Mouse (Mus musculus) hematopoietic stem cell, adult 5-6 weeks (primary cell): ENCODE measurements at regions not wholly inside any gene's neighbourhood (a gene's known extent, or its start where the extent isn't known, plus 50 kb on each side); places are given as distances from the start of the nearest gene placed in this dataset.

Experiments
- ATAC-seq, 2 experiments: fragments of 125-278 bp in 1 of 2; replicated peaks in 1 of 2; 2 replicates each; pipeline ENCODE4 v1.8.0; 2016 to 2017; ENCODE audit warnings: inconsistent platforms in 2 of 2, mild to moderate bottlenecking in 2 of 2, moderate number of reproducible peaks in 2 of 2, low read depth in 1 of 2, moderate TSS enrichment in 1 of 2; ENCODE audit not compliant: low FRiP score in 2 of 2, poor library complexity in 2 of 2, severe bottlenecking in 2 of 2, insufficient read depth in 1 of 2, low TSS enrichment in 1 of 2

DNA sequence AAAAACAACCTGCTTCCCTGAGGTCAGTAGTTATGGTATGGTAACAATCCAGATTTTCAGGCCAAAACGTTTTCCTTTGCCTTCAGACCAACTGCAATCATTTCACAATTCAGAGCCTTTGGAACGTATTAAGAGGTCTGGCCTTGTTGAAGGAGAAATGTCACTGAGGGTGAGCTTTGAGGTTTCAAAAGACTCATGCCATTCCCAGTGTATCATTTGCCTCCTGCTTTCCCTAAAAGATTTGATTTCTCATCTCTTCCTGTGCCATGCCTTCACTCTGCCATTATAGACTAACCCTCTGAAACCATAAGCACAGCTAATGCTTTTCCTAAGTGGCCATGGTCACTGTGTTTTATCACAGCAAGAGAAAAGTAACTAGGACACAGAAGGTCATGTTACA, 256.8 kb upstream of the Cdyl start:
- ATAC-seq = no peak

DNA sequence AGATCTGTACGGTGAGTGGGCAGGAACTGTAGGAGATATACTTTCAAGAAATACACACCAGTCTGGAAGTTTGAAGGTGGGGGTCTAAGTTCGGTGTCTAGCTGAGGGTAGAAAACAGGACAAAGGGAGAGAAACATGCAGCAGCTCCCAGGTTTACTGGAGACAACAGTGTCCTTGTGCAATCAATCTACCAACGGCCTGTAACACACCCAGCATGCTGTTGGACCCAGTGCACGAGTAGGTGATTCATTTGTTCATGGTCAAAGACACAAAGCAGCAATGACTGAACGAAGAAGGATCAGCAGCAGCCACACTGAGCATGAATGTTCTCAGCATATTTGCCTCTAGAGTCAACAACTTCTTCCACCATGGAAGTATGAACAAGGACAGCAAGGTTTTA, 255.2 kb upstream of the Cdyl start:
- no peak for ATAC-seq

DNA sequence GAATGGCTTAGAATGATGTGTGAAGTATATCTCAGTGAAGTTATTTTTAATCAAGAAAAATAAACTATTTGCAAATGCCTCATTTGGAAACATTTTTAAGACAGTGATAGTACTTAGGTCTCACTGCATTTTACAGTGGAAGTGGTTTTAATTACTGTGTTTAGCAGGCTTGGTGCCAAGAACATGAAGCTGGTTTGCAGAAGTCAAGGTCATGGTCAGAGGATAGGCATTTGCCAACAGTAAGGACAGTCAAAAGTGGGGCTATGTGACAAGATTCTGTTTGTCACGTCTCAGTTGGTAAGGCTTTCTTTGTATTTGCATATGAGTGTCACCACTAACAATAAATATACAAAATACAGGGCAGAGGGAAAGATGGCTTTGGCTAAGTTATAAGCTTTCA, 254.2 kb upstream of the Cdyl start:
- no peak for ATAC-seq

DNA sequence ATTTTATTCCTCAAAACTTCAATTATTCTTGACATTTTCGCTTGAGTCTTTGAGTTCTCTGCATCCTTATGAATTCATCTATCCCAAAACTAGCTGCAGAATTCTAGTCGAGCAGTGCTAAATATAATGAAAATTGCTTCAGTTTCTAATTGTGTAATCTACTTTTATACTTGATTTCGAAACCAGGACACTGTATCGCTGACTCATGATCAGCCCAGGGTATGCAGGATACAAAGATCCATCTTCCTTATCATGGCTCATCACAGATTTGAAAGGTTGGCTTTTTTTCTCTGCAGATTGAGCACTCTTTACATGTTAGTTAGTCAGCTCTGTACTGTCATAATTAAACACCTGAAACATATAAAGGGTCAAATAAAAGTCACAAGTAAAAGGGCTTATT, 242.1 kb upstream of the Cdyl start:
- no peak for ATAC-seq

DNA sequence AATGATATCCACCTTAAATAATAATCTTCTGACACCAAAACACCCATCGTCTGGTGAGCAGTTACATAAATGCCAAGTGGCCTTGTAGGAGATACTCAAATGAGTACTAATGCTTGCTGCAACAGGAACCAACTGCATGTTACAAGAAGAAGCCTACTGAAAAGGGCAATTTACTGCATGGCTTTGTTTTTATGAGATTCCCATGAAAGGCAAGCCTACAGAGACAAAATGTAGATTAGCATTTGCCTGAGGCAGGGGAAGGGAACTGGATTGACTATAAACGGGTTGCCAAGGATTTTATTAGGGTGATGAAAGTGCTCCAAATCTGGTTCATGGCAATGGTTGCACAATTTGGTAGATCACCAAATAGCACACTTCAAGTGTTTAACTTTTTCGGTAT, 239.6 kb upstream of the Cdyl start:
- ATAC-seq = no peak

DNA sequence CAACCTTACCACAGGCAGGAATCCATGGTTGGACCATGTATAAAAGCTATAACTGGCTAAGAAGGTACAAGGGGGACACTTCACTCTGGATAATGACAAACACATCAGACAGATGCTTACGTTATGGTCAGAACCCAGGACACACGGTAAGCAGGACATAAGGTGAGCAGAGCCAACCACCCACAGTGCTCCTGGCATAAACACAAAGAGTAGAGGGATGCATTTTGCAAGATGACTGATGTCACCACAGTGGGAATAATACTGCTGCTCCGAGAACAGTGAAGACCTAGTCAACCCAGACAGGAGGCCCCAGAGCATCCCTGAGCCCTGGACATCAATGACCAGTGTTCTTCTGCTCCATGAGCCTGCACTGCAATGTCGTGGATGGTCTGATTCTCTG, 233.6 kb upstream of the Cdyl start:
- no peak for ATAC-seq

DNA sequence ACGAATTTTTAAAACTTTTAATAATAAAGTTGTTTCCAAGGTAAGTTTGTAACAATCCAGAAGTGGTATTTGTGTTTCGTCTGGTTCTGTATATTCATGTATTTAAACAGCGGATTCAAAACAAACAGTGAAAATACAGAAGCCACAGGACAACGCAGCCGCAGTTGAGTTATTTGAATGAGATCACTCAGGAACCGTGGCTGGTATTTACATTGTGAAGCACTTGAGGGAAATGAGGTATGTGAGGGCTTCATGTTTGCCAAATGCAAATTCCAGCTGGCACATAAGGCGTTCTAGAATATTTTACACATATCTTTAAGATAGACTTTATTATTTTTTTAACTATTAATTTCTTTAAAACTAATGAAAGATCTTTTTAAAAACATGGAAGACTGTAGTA, 224.5 kb upstream of the Cdyl start:
- no peak for ATAC-seq

DNA sequence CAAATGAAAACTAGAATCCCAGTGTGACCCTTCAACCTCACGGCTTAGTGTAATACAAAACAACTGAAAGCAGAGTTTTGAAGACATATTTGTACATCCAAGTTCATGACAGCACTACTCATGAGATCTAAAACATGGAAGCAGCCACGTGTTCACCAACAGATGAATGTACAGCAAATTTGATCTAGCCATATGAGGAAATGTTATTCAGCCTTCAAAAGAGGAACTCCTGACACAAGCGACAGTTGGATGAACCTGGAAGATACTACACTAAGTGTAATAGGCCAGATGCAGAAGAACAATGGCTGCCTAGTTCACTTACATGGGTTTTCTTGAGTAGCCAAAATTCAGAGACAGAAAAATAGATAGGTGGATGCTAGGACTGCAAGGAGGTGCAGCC, 212.0 kb upstream of the Cdyl start:
- ATAC-seq = no peak

DNA sequence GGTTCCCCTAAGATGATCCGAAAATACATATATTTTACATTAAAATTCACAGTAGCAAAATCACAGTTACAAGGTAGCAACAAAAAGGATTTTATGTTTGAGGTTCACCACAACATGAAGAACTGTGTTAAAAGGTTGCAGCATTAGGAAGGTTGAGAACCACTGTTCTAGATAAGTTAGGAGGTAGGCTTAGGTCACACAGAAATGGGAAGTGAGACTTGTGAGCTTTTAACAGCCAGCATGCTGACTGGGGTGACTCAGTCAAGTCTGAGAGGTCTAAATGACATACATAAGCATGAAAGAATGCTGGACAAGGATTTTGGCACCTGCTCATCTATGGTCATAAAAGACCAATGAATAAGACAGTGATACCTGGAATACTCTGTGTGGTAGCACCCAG, 207.2 kb upstream of the Cdyl start:
- ATAC-seq = no peak; a peak in 1 of 4 replicates

DNA sequence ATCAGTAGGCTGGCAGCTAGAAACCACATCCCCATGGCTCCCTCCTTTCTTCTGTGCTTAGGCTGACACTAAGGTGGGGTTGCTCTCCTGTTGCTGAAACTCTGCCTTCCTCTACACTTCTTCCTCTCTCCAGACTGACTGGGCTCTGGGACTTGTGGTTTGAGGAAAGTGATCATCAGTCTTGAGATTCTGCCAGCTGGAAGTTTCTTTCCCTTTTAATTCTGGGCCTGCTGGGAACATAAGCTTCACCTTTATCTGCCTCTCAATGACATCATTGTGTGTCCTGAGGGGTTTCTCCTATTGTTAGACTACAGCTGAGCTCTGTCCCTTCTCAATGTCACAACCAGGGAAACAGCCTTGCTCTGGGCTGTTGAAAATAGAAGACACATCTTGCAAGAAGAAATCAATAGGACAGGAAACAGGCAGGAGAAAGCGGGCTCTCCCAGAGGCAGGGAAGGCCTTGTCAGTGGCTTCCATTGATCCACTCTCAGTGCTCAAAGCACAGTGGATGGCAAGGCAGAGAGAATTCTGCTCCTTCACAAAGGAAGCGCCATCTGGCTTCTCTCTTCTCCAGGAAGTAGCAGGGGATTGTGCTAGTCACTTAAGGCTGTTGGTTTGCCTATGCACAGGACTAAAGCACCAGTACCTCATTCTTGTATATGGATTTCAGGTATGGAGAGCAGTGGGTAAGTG, 206.3 kb upstream of the Cdyl start:
- ATAC-seq = no peak

DNA sequence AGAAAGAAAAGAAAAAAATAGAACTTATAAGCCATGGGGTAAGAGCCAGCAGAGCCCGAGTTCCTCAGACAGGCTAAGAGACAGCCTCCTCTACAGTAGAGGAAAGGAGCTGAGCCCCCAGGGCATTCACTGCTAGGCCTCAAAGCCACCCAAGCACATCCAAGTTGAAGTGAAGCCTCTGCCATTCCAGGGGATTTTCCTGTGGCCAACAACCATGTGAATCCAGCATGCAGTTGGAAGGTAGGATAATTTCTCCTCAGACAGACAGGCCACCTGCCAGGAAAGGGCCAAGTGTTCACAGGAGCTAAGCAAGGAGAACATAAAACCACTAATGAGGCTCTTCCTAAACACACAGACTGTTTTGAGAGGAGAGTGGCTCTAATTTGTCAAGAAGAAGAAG, 199.6 kb upstream of the Cdyl start:
- ATAC-seq = no peak

DNA sequence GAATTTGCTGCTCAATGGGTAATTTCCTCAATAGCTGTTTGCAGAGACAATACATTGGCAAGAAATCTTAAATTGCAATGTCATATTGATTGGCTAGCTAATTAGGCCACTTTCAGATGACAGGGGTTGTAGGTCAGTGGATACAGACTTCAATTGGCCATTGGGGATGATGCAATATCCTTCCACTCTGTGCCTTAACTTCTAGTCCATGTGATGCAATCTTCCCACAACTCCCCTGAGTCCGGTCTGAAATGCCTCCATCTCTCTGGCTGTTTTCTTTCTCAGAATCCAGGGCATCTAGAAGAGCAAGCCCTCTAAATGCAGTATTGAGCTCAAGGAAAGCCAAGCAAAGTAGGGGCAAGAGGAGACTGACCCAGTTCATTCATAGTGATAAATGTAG, 196.4 kb upstream of the Cdyl start:
- no peak for ATAC-seq

DNA sequence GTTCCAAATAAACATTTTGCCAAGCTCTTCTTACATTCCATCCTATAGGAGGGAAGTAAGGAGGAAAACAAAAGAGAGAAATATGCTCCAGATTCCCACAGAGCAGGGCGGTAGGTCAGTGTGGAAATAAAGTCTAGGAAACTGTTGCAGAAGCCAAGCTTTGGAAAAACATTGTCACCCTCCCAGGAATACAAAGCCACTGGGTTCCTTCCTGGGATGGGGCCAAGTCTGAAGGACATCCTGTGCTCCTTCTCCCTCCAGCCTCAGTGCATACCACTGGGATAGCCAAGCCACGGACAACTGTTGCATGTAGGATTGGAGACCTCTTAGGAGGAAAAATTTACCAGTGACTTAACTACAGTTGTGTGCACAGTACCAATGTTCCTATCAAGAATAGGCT, 195.8 kb upstream of the Cdyl start:
- no peak for ATAC-seq

DNA sequence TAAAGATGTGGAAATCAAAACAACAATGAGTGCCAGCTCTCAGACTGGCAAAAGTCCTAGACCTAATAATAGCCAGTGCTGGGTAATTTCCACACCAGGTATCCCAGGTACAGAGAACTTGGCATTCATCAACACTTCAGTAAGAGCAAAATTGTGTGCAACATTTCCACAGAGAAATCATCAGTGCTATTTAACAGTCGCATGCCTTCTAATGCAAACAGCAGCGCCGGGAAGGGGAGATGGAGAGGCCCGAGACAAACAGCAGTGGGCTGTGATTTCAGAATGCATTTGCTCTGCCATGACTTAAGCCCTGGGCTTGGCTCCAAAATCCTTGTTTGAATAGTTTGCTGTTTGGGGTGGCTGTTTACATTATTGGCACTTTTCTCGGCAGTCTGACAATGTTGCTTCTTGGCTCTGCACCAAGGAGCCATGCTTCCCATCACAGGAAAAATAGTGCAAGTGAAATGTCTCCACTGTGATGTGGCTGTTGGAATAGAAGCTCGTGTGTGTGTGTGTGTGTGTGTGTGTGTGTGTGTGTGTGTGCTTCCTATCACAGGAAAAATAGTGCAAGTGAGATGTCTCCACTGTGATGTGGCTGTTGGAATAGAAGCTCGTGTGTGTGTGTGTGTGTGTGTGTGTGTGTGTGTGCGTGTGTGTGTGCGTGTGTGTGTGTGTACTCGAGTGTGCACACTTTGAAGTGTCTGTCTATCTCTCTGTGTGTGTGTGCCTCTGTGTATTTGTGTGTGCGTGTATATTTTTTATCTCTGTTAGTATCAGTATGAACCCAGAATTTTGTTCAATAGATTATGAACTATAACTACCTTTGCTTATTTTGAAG, 190.1 kb upstream of the Cdyl start:
- ATAC-seq = no peak

DNA sequence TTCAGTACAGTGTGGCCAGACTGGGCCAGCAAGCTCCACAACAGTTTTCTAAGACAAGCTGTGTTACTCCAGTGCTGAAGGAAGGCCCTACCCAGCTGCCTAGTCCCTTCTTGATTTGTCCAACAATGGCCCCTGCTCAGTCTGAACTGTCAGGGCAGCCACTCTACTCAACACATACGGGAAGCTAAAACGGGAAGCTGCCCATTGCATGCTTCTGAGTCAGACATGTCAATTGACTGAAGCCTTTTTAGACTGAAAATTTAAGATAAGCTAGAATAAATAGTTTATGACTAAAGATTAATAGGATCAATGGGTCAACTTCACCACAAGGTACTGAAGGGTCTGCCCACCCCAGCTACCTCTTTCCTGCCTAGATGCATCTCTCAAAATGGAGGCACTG, 181.4 kb upstream of the Cdyl start:
- no peak for ATAC-seq

DNA sequence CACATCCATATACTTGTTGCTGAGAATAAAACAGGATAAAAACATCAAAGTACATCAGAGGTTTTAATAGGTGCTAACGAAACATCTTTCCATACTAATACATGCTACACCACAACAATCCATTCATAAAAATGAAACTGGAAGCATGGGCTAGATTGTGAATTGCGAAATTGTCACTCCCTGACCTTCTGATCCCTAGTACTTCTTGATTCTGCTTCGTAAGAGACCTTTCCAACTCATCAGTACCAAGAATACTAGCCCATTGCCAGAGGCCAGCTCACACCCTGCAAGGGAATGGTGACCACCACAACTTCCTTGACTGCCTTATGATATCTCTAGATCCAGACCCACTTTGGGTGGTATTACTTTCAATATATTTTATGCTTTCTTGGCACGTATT, 177.3 kb upstream of the Cdyl start:
- ATAC-seq = no peak

DNA sequence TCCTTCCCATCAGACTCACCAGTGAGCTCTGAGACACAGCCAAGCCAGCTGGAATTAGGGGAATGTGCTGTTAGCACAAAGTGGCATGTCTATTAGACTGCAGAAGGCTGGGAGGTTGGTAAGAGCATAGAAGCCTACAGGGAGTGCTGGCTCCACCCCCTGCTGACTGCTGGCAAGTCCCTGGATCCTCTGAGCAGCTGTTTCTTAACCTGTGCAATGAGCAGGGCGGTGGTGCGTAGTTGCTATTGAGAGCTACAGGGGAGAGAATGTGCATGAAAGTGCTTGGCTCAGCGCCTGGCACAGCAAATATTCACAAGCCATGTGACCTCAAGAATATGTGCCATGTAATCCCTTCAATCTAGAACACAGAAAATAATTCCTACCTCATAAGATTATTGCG, 173.5 kb upstream of the Cdyl start:
- no peak for ATAC-seq

DNA sequence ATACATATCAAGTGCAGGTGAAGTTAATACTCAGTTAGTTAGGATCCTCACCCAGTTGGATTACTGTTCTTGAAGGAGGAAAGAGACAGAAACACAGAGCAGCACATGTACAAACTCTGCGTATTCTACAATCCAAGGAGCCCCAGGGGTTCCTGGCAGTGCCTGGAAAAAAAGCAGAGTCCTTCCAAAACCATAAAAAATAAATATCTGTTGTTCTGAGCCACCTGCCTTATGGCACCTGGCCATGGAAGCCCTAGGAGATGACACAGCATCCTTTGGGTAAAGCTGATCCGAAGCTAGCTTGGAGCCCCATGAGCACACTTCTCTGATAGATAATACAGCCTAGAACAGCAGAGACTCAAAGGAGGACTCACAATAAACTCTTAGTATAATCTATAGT, 159.9 kb upstream of the Cdyl start:
- no peak for ATAC-seq

DNA sequence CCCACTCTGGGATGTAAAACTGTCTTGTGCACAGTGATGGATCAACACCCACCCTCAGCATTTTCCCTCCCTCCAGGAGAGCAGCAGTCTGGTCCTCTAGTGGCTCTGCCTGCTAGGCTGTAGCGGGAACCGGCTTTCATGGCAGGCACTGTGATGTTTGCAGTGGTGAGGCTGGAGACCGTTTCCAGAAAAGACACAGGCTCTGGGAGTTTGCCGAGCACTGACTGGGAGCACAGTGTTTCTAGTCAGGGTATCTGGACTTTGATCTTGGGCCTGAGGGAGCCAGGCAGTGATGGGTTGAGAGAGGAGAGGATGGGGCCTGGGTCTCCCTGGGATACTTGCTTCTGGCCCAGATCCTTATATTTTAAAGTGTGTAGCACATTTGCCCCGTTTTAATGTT, 158.7 kb upstream of the Cdyl start:
- ATAC-seq = no peak
